Mouse (Mus musculus): ENCODE results near the gene Pik3r1.

GRCm38 (mm10) chr13:101741530-101742309 is 26.3 kb downstream of the Pik3r1 start:
- no peak for TF ChIP-seq CTCF (IDR thresholded peaks at IDR 0.05; ENCODE audit: borderline replicate concordance, control insufficient read depth, extremely low read depth, insufficient read depth, low read length, poor library complexity)
- no peak for TF ChIP-seq POLR2A (IDR thresholded peaks at IDR 0.05; ENCODE audit: control insufficient read depth, extremely low read depth, insufficient read depth, low read length, poor library complexity)

Data from thymus, adult 2 months (tissue).